Mouse (Mus musculus): Measurements from ENCODE around the gene Mpdu1. TPM values are rescaled to one million over a fixed set of nuclear protein-coding genes. Genes with fewer than 3 reads are reported as not detected.
A peak's percentile ranks its signal among the peaks of the same experiment; 100 is the strongest.
"Not testable (repeated sequence)": the region's sequence is repeated elsewhere in the genome, so short reads cannot be mapped to it uniquely, and the experiment has no call there.

Gene Mpdu1
- polyA plus RNA-seq, 1 experiment from 2014 or later = 61.3 TPM

DNA sequence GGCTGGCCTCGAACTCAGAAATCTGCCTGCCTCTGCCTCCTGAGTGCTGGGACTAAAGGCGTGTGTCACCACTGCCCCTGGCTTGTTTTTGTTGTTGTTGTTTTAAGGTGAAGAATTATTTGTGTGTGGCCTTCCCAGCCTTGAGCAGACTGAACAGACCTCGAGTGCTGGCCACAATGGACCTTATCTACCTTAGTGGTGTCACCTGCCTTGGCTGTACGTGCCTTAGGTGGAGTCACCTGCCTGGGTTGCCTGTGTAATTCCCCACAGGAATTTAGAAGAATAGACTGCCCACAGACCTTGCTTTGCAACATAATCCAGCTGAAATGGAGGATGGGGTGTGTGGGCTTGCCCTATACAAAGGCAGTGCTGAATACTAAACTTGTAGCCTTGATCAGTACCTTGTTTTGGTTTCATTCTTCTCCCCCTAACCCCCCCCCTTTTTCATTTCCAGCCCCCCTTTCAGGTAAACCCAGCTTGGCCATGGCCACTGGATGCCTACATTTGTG, 45.5 kb upstream of the Mpdu1 start:
- Histone ChIP-seq H3K9ac (replicated peaks; ENCODE audit: low read depth) (no peak overlapping the region), H3K9me3 (ENCODE audit: low read length) (no peaks in the 10 kb centered on the region), H3K4me2 (replicated peaks; ENCODE audit: low read depth, low read length) (no peak overlapping the region), H3K27ac (ENCODE audit: low read length) (no peak overlapping the region), H3K36me3 (ENCODE audit: insufficient read depth, low read length) (no peaks in the 10 kb centered on the region), H3K4me1 (ENCODE audit: insufficient read depth, low read depth, low read length) (no peaks in the 10 kb centered on the region), H3K4me3 (ENCODE audit: low read depth, low read length) (no peak overlapping the region), H3K27me3 (replicated peaks; ENCODE audit: insufficient read depth, low read length) (no peaks in the 10 kb centered on the region)
- ATAC-seq = no peak
- 83% methylated on average over 4 of the region's 4 CpGs for whole genome bisulfite sequencing
- no peak for TF ChIP-seq EP300 (IDR thresholded peaks at IDR 0.05)
- no peak for TF ChIP-seq CTCF (IDR thresholded peaks at IDR 0.05)
- no peak for DNase-seq (ENCODE audit: low spot score)

DNA sequence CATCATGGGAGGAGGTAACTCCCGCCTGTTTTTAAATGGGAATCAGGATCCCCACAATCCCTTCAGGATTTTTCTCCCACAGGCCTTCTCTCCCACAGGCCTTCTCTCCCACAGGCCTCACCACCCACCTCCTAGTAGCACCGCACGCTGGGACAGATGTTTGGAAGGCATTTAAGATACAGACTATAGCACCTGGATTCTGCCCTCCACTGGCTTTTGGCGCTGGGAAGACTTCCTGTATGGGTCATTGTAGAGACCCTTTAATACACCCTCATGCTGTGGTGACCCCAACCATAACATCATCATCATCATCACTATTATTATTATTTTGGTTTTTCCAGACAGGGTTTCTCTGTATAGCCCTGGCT, 45.0 kb upstream of the Mpdu1 start:
- no peak overlapping the region for H3K27ac ChIP-seq (ENCODE audit: low read length)
- no peak for ATAC-seq
- no peak overlapping the region for H3K4me2 ChIP-seq (replicated peaks; ENCODE audit: low read depth, low read length)
- no peak for DNase-seq (ENCODE audit: low spot score)
- no peak for TF ChIP-seq EP300 (IDR thresholded peaks at IDR 0.05)
- no peak for TF ChIP-seq CTCF (IDR thresholded peaks at IDR 0.05)
- no peaks in the 10 kb centered on the region for H3K36me3 ChIP-seq (ENCODE audit: insufficient read depth, low read length)
- H3K9me3 ChIP-seq (ENCODE audit: low read length) = no peaks in the 10 kb centered on the region
- H3K9ac ChIP-seq (replicated peaks; ENCODE audit: low read depth) = no peak overlapping the region
- no peak overlapping the region for H3K4me3 ChIP-seq (ENCODE audit: low read depth, low read length)
- WGBS = 87% methylated on average over 4 of the region's 4 CpGs
- no peaks in the 10 kb centered on the region for H3K4me1 ChIP-seq (ENCODE audit: insufficient read depth, low read depth, low read length)
- H3K27me3 ChIP-seq (replicated peaks; ENCODE audit: insufficient read depth, low read length) = no peaks in the 10 kb centered on the region

DNA sequence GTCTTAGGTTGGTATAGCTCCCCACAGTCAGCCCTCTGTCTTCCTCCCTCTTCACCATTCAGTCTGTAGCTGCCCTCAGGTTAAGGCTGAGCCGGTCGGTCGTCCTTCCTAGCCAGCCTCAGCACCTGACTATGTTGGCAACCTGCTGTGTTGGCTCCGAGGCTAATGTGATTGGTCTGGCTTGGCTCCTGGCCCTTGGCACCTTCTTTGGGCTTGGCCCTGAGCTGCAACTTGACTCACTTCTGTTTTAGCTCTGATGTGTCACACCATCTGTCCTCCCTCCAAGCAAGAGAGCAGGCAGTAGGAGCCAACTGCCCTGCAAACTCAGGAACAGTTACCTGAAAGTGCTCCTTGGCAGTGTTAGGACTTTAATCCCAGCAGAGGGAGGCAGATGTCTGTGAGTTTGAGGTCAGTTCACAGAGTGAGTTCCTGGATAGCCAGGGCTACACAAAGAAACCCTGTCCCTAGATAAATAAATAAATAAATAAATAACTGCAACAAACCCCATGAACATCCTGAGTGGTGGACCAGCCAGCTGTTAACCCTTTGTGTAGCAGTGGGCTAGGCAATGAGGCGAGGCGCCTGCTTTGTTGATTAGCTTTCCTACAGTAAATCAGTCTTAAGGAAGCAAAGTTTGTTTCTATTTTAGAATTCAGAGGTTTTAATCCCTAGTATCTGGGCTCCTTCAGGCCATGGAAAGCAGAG, 44.5 kb upstream of the Mpdu1 start:
- DNase-seq (ENCODE audit: low spot score) (peak; percentile 11), ATAC-seq (no peak)
- Histone ChIP-seq H3K27me3 (replicated peaks; ENCODE audit: insufficient read depth, low read length) (no peaks in the 10 kb centered on the region), H3K4me2 (replicated peaks; ENCODE audit: low read depth, low read length) (no peak overlapping the region), H3K27ac (ENCODE audit: low read length) (no peak overlapping the region), H3K36me3 (ENCODE audit: insufficient read depth, low read length) (no peaks in the 10 kb centered on the region), H3K9ac (replicated peaks; ENCODE audit: low read depth) (no peak overlapping the region), H3K4me3 (ENCODE audit: low read depth, low read length) (no peak overlapping the region), H3K9me3 (ENCODE audit: low read length) (no peaks in the 10 kb centered on the region), H3K4me1 (ENCODE audit: insufficient read depth, low read depth, low read length) (no peaks in the 10 kb centered on the region)
- no peak for TF ChIP-seq CTCF (IDR thresholded peaks at IDR 0.05)
- no peak for TF ChIP-seq EP300 (IDR thresholded peaks at IDR 0.05)
- WGBS = 56% methylated on average over 6 of the region's 6 CpGs

DNA sequence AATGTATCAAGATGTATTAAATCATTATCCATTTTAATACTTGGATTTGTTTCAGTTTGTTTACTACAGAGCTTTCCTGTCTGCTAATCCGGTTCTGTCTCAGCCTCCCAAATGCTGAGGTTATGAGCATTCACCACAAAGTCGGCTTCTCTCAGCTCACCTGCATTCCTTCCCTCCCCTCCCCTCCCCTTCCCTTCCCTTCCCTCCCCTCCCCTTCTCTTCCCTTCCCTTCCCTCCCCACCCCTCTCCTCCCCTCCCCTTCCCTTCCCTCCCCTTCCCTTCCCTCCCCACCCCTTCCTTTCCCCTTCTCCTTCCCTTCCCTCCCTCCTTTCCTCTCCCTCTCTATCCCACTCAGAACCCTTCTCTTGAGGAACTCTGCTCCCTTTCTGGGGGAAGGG, 42.2 kb upstream of the Mpdu1 start:
- TF ChIP-seq EP300 (IDR thresholded peaks at IDR 0.05) = no peak
- no peak for TF ChIP-seq CTCF (IDR thresholded peaks at IDR 0.05)
- ATAC-seq (no peak), DNase-seq (ENCODE audit: low spot score) (no peak)
- Histone ChIP-seq H3K36me3 (ENCODE audit: insufficient read depth, low read length) (no peaks in the 10 kb centered on the region), H3K9me3 (ENCODE audit: low read length) (no peaks in the 10 kb centered on the region), H3K4me3 (ENCODE audit: low read depth, low read length) (no peak overlapping the region), H3K4me2 (replicated peaks; ENCODE audit: low read depth, low read length) (no peak overlapping the region), H3K27ac (ENCODE audit: low read length) (no peak overlapping the region), H3K4me1 (ENCODE audit: insufficient read depth, low read depth, low read length) (no peaks in the 10 kb centered on the region), H3K27me3 (replicated peaks; ENCODE audit: insufficient read depth, low read length) (no peaks in the 10 kb centered on the region), H3K9ac (replicated peaks; ENCODE audit: low read depth) (no peak overlapping the region)
- 5% methylated on average over 2 of the region's 2 CpGs for WGBS

DNA sequence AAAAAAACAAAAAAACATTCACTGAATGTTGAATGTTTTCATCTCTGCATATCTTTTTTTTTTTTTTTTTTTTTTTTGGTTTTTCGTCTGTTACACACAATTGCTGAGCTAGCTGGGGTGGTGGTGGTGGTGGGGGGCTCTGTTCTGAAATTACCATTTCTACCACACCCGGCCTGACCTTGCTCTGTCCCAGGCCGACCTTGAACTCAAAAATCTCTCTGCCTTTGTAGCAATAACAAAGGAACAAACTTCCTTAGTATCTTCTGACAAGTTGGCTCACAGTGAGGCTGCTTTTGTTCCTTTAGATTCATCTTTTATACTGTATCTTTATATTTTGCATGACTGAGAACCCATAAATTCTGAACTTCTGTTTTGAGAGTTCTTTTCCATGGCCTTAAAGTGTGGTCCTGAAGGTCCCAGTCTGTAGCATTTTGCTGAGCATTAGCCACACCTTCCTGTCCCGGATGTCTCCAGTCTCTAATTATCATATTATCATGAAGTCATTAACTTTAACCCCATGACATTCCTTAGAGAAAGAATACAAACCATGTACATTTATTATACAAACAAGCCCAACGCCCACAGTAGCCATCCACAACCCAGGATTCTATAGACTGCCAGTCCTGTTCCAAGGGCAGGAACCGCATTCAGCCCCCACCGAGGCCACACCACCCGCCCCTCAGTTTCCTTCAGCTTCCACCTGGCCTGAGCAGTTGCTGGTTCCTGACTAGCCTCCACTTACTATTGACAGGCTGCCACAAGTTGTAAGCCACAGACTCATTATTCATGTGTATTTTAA, 41.6 kb upstream of the Mpdu1 start:
- Histone ChIP-seq H3K9me3 (ENCODE audit: low read length) (no peaks in the 10 kb centered on the region), H3K36me3 (ENCODE audit: insufficient read depth, low read length) (no peaks in the 10 kb centered on the region), H3K27ac (ENCODE audit: low read length) (no peak overlapping the region), H3K4me3 (ENCODE audit: low read depth, low read length) (no peak overlapping the region), H3K9ac (replicated peaks; ENCODE audit: low read depth) (no peak overlapping the region), H3K4me1 (ENCODE audit: insufficient read depth, low read depth, low read length) (no peaks in the 10 kb centered on the region), H3K4me2 (replicated peaks; ENCODE audit: low read depth, low read length) (no peak overlapping the region), H3K27me3 (replicated peaks; ENCODE audit: insufficient read depth, low read length) (no peaks in the 10 kb centered on the region)
- no peak for DNase-seq (ENCODE audit: low spot score)
- 48% methylated on average over 8 of the region's 8 CpGs for WGBS
- TF ChIP-seq EP300 (IDR thresholded peaks at IDR 0.05) = no peak
- no peak for TF ChIP-seq CTCF (IDR thresholded peaks at IDR 0.05)
- no peak for ATAC-seq

DNA sequence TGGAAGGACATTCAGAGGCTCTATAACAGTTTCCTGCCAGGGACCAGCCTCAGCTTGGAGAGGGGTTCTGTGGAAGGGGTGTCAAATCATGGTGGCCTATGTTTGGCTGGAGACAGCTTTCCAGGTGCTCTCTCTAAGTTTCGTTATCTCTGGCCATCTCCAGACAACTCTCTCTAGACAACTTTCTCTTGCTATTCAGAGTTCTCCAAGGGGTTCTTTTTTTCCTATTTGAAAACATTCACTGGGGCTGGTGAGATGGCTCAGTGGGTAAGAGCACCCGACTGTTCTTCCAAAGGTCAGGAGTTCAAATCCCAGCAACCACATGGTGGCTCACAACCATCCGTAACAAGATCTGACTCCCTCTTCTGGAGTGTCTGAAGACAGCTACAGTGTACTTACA, 40.9 kb upstream of the Mpdu1 start:
- H3K4me2 ChIP-seq (replicated peaks; ENCODE audit: low read depth, low read length); H3K27ac ChIP-seq (ENCODE audit: low read length); DNase-seq (ENCODE audit: low spot score); ATAC-seq; H3K4me1 ChIP-seq (ENCODE audit: insufficient read depth, low read depth, low read length); H3K4me3 ChIP-seq (ENCODE audit: low read depth, low read length); H3K9ac ChIP-seq (replicated peaks; ENCODE audit: low read depth); H3K9me3 ChIP-seq (ENCODE audit: low read length); H3K36me3 ChIP-seq (ENCODE audit: insufficient read depth, low read length); H3K27me3 ChIP-seq (replicated peaks; ENCODE audit: insufficient read depth, low read length): not testable (repeated sequence)
- WGBS = 68% methylated on average over 2 of the region's 3 CpGs

DNA sequence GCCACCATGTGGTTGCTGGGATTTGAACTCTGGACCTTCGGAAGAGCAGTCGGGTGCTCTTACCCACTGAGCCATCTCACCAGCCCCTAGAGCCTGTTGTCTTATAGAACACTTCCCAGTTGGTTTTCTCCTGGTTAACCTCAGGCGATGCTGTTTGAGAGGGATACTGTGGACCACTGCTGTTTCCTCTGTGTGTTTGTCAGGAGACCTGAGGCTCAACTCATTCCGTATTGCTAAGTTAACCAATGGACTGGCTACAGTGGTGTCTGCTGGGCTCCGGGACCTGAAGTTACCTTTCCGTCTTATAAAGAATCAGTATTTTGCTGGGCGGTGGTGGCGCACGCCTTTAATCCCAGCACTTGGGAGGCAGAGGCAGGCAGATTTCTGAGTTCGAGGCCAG, 40.4 kb upstream of the Mpdu1 start:
- H3K4me3 ChIP-seq (ENCODE audit: low read depth, low read length); ATAC-seq; H3K4me2 ChIP-seq (replicated peaks; ENCODE audit: low read depth, low read length); H3K9me3 ChIP-seq (ENCODE audit: low read length); H3K4me1 ChIP-seq (ENCODE audit: insufficient read depth, low read depth, low read length); H3K27me3 ChIP-seq (replicated peaks; ENCODE audit: insufficient read depth, low read length); H3K27ac ChIP-seq (ENCODE audit: low read length); DNase-seq (ENCODE audit: low spot score); H3K36me3 ChIP-seq (ENCODE audit: insufficient read depth, low read length); H3K9ac ChIP-seq (replicated peaks; ENCODE audit: low read depth): not testable (repeated sequence)
- 92% methylated on average over 9 of the region's 10 CpGs for WGBS
